Mouse (Mus musculus) myocyte (in vitro differentiated cells): ENCODE results near the gene Specc1l. TPM values are rescaled to one million over a fixed set of nuclear protein-coding genes. Genes with fewer than 3 reads are reported as not detected.

Experiments used
- H3K27me3 ChIP-seq: one replicate; pipeline ENCODE4 v1.6.1; 2011; ENCODE audit not compliant: control insufficient read depth, insufficient read depth, insufficient read length
- H3K36me3 ChIP-seq: one replicate; pipeline ENCODE4 v1.6.1; 2011; ENCODE audit not compliant: control insufficient read depth, insufficient read depth
- H3K4me2 ChIP-seq: one replicate; pipeline ENCODE4 v1.6.1; 2011; ENCODE audit warnings: low read depth, control low read depth
- H3K4me3 ChIP-seq: one replicate; pipeline ENCODE4 v1.5.1; 2011; ENCODE audit warnings: mild to moderate bottlenecking, control low read depth, moderate library complexity
- H3K79me2 ChIP-seq: one replicate; pipeline ENCODE4 v1.6.1; 2011; ENCODE audit not compliant: control insufficient read depth, insufficient read depth
- H3ac ChIP-seq: one replicate; pipeline ENCODE4 v1.6.1; 2011; ENCODE audit not compliant: control insufficient read depth, insufficient read length
- CEBPB ChIP-seq: IDR thresholded peaks from 2 replicates; pipeline ENCODE4 v1.6.1; 2011; ENCODE audit warnings: mild to moderate bottlenecking, moderate library complexity; ENCODE audit not compliant: poor library complexity, insufficient read depth, severe bottlenecking
- E2F4 ChIP-seq: IDR thresholded peaks from one replicate; pipeline ENCODE4 v1.6.1; 2011; ENCODE audit warnings: mild to moderate bottlenecking, control low read depth, moderate library complexity; ENCODE audit not compliant: insufficient read depth
- MAX ChIP-seq: IDR thresholded peaks from one replicate; pipeline ENCODE4 v1.6.1; 2011; ENCODE audit warnings: low read depth, mild to moderate bottlenecking, control low read depth
- MYOD1 ChIP-seq, 3 experiments: IDR thresholded peaks; one replicate each; pipeline ENCODE4 v1.6.1; 2011; ENCODE audit warnings: control low read depth in 2 of 3, low read depth in 2 of 3, mild to moderate bottlenecking in 2 of 3, moderate library complexity in 1 of 3; ENCODE audit not compliant: insufficient read length in 2 of 3, control insufficient read depth in 1 of 3
- MYOG ChIP-seq, 3 experiments: IDR thresholded peaks; one replicate each; pipeline ENCODE4 v1.6.1; 2011; ENCODE audit warnings: control low read depth in 2 of 3, low read depth in 2 of 3, mild to moderate bottlenecking in 2 of 3; ENCODE audit not compliant: insufficient read length in 2 of 3, control insufficient read depth in 1 of 3, insufficient read depth in 1 of 3
- POLR2A ChIP-seq: IDR thresholded peaks from one replicate; pipeline ENCODE4 v1.6.1; 2011; ENCODE audit warnings: low read depth, mild to moderate bottlenecking, control low read depth, moderate library complexity; ENCODE audit not compliant: insufficient read length
- POLR2AphosphoS2 ChIP-seq: IDR thresholded peaks from one replicate; pipeline ENCODE4 v1.6.1; 2011; ENCODE audit warnings: low read depth, control low read depth; ENCODE audit not compliant: insufficient read length
- REST ChIP-seq: IDR thresholded peaks from one replicate; pipeline ENCODE4 v1.6.1; 2011; ENCODE audit warnings: mild to moderate bottlenecking, control low read depth, moderate library complexity; ENCODE audit not compliant: insufficient read depth, insufficient read length
- SRF ChIP-seq: IDR thresholded peaks from one replicate; pipeline ENCODE4 v1.6.1; 2011; ENCODE audit warnings: low read depth; ENCODE audit not compliant: control insufficient read depth, insufficient read length
- TCF12 ChIP-seq: IDR thresholded peaks from one replicate; pipeline ENCODE4 v1.6.1; 2011; ENCODE audit warnings: mild to moderate bottlenecking, control low read depth; ENCODE audit not compliant: poor library complexity, insufficient read depth, severe bottlenecking
- TCF3 ChIP-seq: IDR thresholded peaks from one replicate; pipeline ENCODE4 v1.6.1; 2011; ENCODE audit warnings: low read depth, control low read depth; ENCODE audit not compliant: insufficient read length
- USF1 ChIP-seq: IDR thresholded peaks from one replicate; pipeline ENCODE4 v1.6.1; 2011; ENCODE audit warnings: low read depth, mild to moderate bottlenecking, control low read depth, moderate library complexity
- polyA plus RNA-seq: library from polyadenylated mRNA; unstranded; fragments of >200 nt; fragmentation: generic; extraction: Trizol; gene quantifications from one replicate; pipeline ENCODE4 v1.2.1, GENCODE M21; 2012; ENCODE audit warnings: missing spikeins

The Specc1l gene
- polyA plus RNA-seq, 1 experiment: 20.4 TPM

GRCm38 (mm10) chr10:75322966-75323365 is 111.1 kb downstream of the Specc1l start:
- H3K79me2 ChIP-seq: no peaks in the 10 kb centered on the region
- no peak overlapping the region for H3K4me3 ChIP-seq
- H3K36me3 ChIP-seq: no peaks in the 10 kb centered on the region
- no peaks in the 10 kb centered on the region for H3K27me3 ChIP-seq
- TF ChIP-seq E2F4: no peak
- no peak overlapping the region for H3ac ChIP-seq
- no peak overlapping the region for H3K4me2 ChIP-seq

- H3K4me2 ChIP-seq: no peak overlapping the region
- no peaks in the 10 kb centered on the region for H3K27me3 ChIP-seq
- TF ChIP-seq CEBPB (no peak), TCF12 (no peak), POLR2A (no peak), POLR2AphosphoS2 (no peak), MYOG (IDR thresholded peaks at IDR 0.05; ENCODE audit: control insufficient read depth in 1 of 3, insufficient read depth in 1 of 3, insufficient read length in 2 of 3, low read depth in 2 of 3) (no peak), TCF3 (no peak)
- H3ac ChIP-seq: no peak overlapping the region
- H3K4me3 ChIP-seq: no peak overlapping the region
- no peaks in the 10 kb centered on the region for H3K79me2 ChIP-seq
- H3K36me3 ChIP-seq: no peaks in the 10 kb centered on the region
These were observed 112.1 kb downstream of the Specc1l start for GRCm38 (mm10) chr10:75323986-75324385.

GRCm38 (mm10) chr10:75324391-75324790 is 112.5 kb downstream of the Specc1l start:
- H3K4me3 ChIP-seq: no peak overlapping the region
- no peaks in the 10 kb centered on the region for H3K79me2 ChIP-seq
- H3K36me3 ChIP-seq: no peaks in the 10 kb centered on the region
- H3K4me2 ChIP-seq: no peak overlapping the region
- H3K27me3 ChIP-seq: no peaks in the 10 kb centered on the region
- H3ac ChIP-seq: no peak overlapping the region
- TF ChIP-seq POLR2AphosphoS2: no peak
- TF ChIP-seq MAX: no peak
- no peak for TF ChIP-seq MYOG (IDR thresholded peaks at IDR 0.05; ENCODE audit: control insufficient read depth in 1 of 3, insufficient read depth in 1 of 3, insufficient read length in 2 of 3, low read depth in 2 of 3)
- no peak for TF ChIP-seq CEBPB
- no peak for TF ChIP-seq SRF
- no peak for TF ChIP-seq TCF3
- no peak for TF ChIP-seq MYOD1 (IDR thresholded peaks at IDR 0.05; ENCODE audit: control insufficient read depth in 1 of 3, insufficient read length in 2 of 3, low read depth in 2 of 3)
- no peak for TF ChIP-seq REST
- no peak for TF ChIP-seq TCF12
- no peak for TF ChIP-seq USF1
- TF ChIP-seq E2F4: no peak
- no peak for TF ChIP-seq POLR2A

GRCm38 (mm10) chr10:75325821-75326220 is 113.9 kb downstream of the Specc1l start:
- no peak overlapping the region for H3ac ChIP-seq
- H3K79me2 ChIP-seq: no peaks in the 10 kb centered on the region
- H3K36me3 ChIP-seq: no peaks in the 10 kb centered on the region
- H3K27me3 ChIP-seq: no peaks in the 10 kb centered on the region
- H3K4me3 ChIP-seq: no peak overlapping the region
- no peak overlapping the region for H3K4me2 ChIP-seq
- TF ChIP-seq REST (no peak), MYOD1 (IDR thresholded peaks at IDR 0.05; ENCODE audit: control insufficient read depth in 1 of 3, insufficient read length in 2 of 3, low read depth in 2 of 3) (no peak), CEBPB (no peak), TCF3 (no peak), POLR2AphosphoS2 (no peak), MYOG (IDR thresholded peaks at IDR 0.05; ENCODE audit: control insufficient read depth in 1 of 3, insufficient read depth in 1 of 3, insufficient read length in 2 of 3, low read depth in 2 of 3) (no peak), SRF (no peak), MAX (no peak)

- Histone ChIP-seq H3K27me3 (no peaks in the 10 kb centered on the region), H3K36me3 (no peaks in the 10 kb centered on the region), H3ac (no peak overlapping the region), H3K4me2 (no peak overlapping the region), H3K79me2 (no peaks in the 10 kb centered on the region), H3K4me3 (no peak overlapping the region)
- TF ChIP-seq POLR2AphosphoS2 (no peak), POLR2A (no peak), MYOG (IDR thresholded peaks at IDR 0.05; ENCODE audit: control insufficient read depth in 1 of 3, insufficient read depth in 1 of 3, insufficient read length in 2 of 3, low read depth in 2 of 3) (no peak), MAX (no peak), CEBPB (no peak), E2F4 (no peak), MYOD1 (IDR thresholded peaks at IDR 0.05; ENCODE audit: control insufficient read depth in 1 of 3, insufficient read length in 2 of 3, low read depth in 2 of 3) (no peak), TCF12 (no peak), TCF3 (no peak), REST (no peak), USF1 (no peak), SRF (no peak)
These were observed 114.7 kb downstream of the Specc1l start for GRCm38 (mm10) chr10:75326553-75326952.

DNA sequence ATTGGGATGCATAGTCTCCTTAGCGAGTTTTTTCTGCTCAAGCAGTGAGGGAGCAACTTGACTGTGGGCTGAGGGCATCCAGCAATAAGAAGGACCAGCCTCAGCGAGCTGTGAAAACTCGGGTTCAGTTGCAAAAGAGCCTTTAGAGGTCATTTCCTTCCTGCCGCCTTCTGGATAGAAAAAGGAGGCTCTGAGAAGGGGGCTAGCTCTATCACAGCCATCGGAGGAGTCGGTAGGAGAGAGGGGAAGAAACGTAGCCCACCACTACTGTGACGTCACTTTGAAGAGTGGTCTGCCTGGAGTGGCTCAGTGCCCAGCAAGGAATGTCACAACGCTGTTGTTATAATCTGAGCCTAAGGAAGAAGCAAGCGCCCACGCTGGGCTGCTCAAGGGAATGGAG is 115.2 kb downstream of the Specc1l start:
- no peaks in the 10 kb centered on the region for H3K36me3 ChIP-seq
- no peaks in the 10 kb centered on the region for H3K79me2 ChIP-seq
- no peak overlapping the region for H3K4me3 ChIP-seq
- H3K27me3 ChIP-seq: no peaks in the 10 kb centered on the region
- TF ChIP-seq TCF12 (no peak), E2F4 (no peak), CEBPB (no peak), POLR2AphosphoS2 (no peak), MAX (no peak), MYOD1 (IDR thresholded peaks at IDR 0.05; ENCODE audit: control insufficient read depth in 1 of 3, insufficient read length in 2 of 3, low read depth in 2 of 3) (no peak), USF1 (no peak), MYOG (IDR thresholded peaks at IDR 0.05; ENCODE audit: control insufficient read depth in 1 of 3, insufficient read depth in 1 of 3, insufficient read length in 2 of 3, low read depth in 2 of 3) (no peak), REST (no peak), TCF3 (no peak), POLR2A (no peak), SRF (no peak)
- H3K4me2 ChIP-seq: no peak overlapping the region
- no peak overlapping the region for H3ac ChIP-seq
